Mouse (Mus musculus) v-Abl transformed pro-B cells (cell line): ENCODE measurements around the gene Zc4h2.

Experiments used
- in situ Hi-C, 2 experiments: fragments of 400-800 bp; cut with MboI; formaldehyde crosslinking; loops; one replicate each; pipeline ENCODE4 v1.15.1; 2025; ENCODE audit not compliant: unreplicated experiment in 2 of 2

Gene Zc4h2

DNA sequence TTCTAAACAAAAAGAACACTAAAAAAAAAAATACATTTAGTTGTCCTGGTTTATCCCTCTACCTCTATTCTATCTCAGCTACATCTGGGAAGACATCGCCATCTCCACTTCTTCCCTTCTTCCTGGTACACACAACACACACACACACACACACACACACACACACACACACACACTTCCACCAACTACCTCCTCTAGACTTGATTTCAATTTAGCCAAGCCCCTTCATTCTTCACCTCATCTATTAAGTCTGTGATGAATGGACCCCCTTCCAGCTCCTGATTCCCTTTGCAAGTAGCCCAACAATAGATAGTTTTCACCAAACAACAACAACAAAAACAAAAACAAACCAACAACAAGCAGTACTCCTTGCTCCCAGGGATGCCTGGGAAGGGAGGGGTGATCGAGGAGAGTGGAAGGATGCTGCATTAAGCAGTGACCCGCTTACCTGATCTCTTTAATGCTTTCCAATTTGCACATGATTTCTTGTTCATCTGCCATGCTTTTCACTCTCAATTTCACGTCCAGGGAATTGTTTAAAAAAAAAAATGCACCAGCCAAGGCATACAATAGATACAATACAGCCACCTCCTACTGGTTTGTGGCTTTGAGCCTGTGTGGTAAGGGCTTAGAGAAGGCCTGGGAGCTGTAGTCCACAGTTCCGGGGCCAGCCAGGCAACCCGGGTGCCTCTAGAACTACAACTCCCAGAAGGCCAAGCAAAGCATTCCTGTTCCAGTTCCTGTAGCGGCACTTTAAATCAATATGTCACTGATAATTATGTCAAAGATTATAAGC is at the start of gene Zc4h2:
TSS of gene Zc4h2 (minus strand) at position 706 of the 796 bp plus-strand sequence.
- in situ Hi-C loops: loop anchor here in 1 of 2 experiments (10.0 kb wide), 1 partner anchor 213 kb away; the partner anchor contains the start of gene Amer1

GRCm38 (mm10) chrX:95687119-95687518 is 28.8 kb upstream of the Zc4h2 start:
- in situ Hi-C loops: no loop called here

DNA sequence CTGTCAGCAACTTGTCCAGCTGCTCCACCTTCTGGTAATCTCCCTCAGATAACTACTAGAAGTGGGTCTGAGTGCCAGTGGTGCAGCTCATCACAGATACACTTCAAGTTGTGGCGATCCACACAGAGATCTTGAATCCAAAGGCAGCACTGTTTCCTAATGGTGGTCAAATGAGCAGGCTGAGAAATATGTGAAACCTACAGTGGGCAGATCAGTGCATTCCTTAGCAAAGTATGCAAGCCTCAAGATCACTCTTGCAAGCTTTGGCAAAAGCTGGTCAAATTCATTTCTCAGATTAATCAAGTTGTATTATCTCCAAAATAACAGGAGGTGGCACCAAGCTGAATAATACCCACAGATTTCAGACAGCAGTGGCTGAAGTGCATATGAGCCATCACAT is 23.9 kb upstream of the Zc4h2 start:
- in situ Hi-C loops: no loop called here

- in situ Hi-C loops: loop anchor here in 1 of 2 experiments (10.0 kb wide), 1 partner anchor 214 kb away; the partner anchor contains the start of gene Amer1
Measured at GRCm38 (mm10) chrX:95658600-95659084, 333 bp upstream of the Zc4h2 start.

GRCm38 (mm10) chrX:95600609-95601008 is 57.7 kb downstream of the Zc4h2 start:
- in situ Hi-C loops: no loop called here
